Mouse (Mus musculus): ENCODE data around the gene Tbc1d21. TPM values are rescaled to one million over a fixed set of nuclear protein-coding genes. Genes with fewer than 3 reads are reported as not detected.

The Tbc1d21 gene
- total RNA-seq, 2 experiments from 2014 or later = not detected

- H3K27ac ChIP-seq = no peak overlapping the region
- intact Hi-C loops (cut with DNase I) = no loop called here
- TF ChIP-seq CTCF (IDR thresholded peaks at IDR 0.05) = no peak
- DNase-seq (ENCODE audit: extremely low spot score in 1 of 2, low spot score in 2 of 2) = peak in 1 of 2 experiments; percentile 19
- H3K4me3 ChIP-seq = peak overlapping the region; percentile 28
These were observed 57.9 kb downstream of the Tbc1d21 start for GRCm38 (mm10) chr9:58312196-58312943.

GRCm38 (mm10) chr9:58311191-58311910 is 58.9 kb downstream of the Tbc1d21 start:
- Histone ChIP-seq H3K27ac (no peak overlapping the region), H3K4me3 (no peak overlapping the region)
- TF ChIP-seq CTCF (IDR thresholded peaks at IDR 0.05) = peak; percentile 2; the same call in 1 of the 2 replicates
- intact Hi-C loops (cut with DNase I) = no loop called here
- DNase-seq (ENCODE audit: extremely low spot score in 1 of 2, low spot score in 2 of 2) = no peak

GRCm38 (mm10) chr9:58310043-58310660 is 60.1 kb downstream of the Tbc1d21 start:
- intact Hi-C loops (cut with DNase I) = no loop called here
- no peak overlapping the region for H3K27ac ChIP-seq
- DNase-seq (ENCODE audit: extremely low spot score in 1 of 2, low spot score in 2 of 2) = no peak
- H3K4me3 ChIP-seq = no peak overlapping the region
- no peak for TF ChIP-seq CTCF (IDR thresholded peaks at IDR 0.05)

Other genes with a start within 250 kb of the Tbc1d21 start
- gene Islr, start 166.1 kb downstream of the Tbc1d21 start, total RNA-seq (2021) = 10 to 100 TPM; 11.0 to 15.2 TPM
- gene Islr2, start 166.1 kb downstream of the Tbc1d21 start, total RNA-seq (2021) = 10 to 100 TPM; 72.1 to 74.0 TPM
- gene Pml, start 120.7 kb downstream of the Tbc1d21 start, total RNA-seq (2021) = 10 to 100 TPM; 14.1 to 19.3 TPM
- gene Stoml1, start 117.3 kb downstream of the Tbc1d21 start, total RNA-seq (2021) = 10 to 100 TPM; 66.5 to 72.6 TPM
- gene Loxl1, start 57.3 kb downstream of the Tbc1d21 start, total RNA-seq (2021) = 1 to 10 TPM; 2.1 to 2.2 TPM
- 100 to 1,000 TPM; 214 to 230 TPM for gene Insyn1, start 118.1 kb upstream of the Tbc1d21 start, total RNA-seq (2021)
- gene Cd276, start 185.0 kb upstream of the Tbc1d21 start, total RNA-seq (2021) = 1 to 10 TPM; 7.3 to 8.0 TPM
- 100 to 1,000 TPM; 951 to 958 TPM for gene Nptn, start 211.8 kb upstream of the Tbc1d21 start, total RNA-seq (2021)

Data from left cerebral cortex, adult 2 months (tissue).